Mouse (Mus musculus): Measurements from ENCODE around the gene Rnf216. TPM values are rescaled to one million over a fixed set of nuclear protein-coding genes. Genes with fewer than 3 reads are reported as not detected.
A peak's percentile ranks its signal among the peaks of the same experiment; 100 is the strongest.

Gene Rnf216
- total and polyA plus RNA-seq, 3 experiments = 16.4 to 123 (median 30.8) TPM

DNA sequence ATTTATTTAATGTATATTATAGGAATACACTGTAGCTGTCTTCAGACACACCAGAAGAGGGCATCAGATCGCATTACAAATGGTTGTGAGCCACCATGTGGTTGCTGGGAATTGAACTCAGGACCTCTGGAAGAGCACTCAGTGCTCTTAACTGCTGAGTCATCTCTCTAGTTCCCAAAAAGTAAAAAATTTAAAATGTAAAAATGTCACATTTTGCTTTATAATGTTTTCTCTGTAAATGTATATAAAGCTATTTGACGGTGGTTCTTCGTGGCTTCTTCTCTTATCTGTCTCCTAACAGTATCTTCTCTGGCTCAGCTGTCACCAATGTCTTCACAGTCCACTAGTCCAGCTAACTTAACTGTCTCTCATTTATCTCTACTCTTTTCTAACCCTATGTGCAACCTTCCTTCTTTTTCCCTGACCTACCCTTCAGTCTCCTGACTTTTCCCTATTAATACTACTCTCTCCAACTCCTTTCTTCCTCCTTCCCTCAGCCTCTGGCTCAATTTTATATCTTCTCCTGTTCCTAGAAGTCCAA is 36.1 kb downstream of the Rnf216 start:
- H3K36me3 ChIP-seq (ENCODE audit: control insufficient read depth in 1 of 2, insufficient read depth in 2 of 2, low read length in 2 of 2) = peaks cover 27 to 32% of the 10 kb centered on the region in 2 experiments
- no peaks in the 10 kb centered on the region for H3K27me3 ChIP-seq (ENCODE audit: control insufficient read depth in 1 of 2, insufficient read depth in 2 of 2, low read length in 2 of 2)
- no peak overlapping the region for H3K4me3 ChIP-seq (ENCODE audit: control insufficient read depth in 1 of 2, insufficient read depth in 1 of 2, low read depth in 2 of 2, low read length in 2 of 2)
- peak; percentile 72 for DNase-seq (ENCODE audit: low read depth, low spot score)
- no peaks in the 10 kb centered on the region for H3K9me3 ChIP-seq (replicated peaks; ENCODE audit: insufficient read depth, low read length)
- H3K79me2 ChIP-seq (ENCODE audit: control insufficient read depth, insufficient read depth, low read length, poor library complexity) = no peaks in the 10 kb centered on the region
- peaks cover 14 to 20% of the 10 kb centered on the region in 2 experiments for H3K4me1 ChIP-seq (ENCODE audit: control insufficient read depth in 1 of 2, insufficient read depth in 2 of 2, low read length in 2 of 2)
- H3K27ac ChIP-seq (ENCODE audit: control insufficient read depth, low read depth, low read length) = peak overlapping the region; percentile 96
- peak overlapping the region; percentile 35; the same call in 1 of the 2 replicates for H3K9ac ChIP-seq (ENCODE audit: control insufficient read depth, low read depth, low read length, poor library complexity, severe bottlenecking)
- TF ChIP-seq ZKSCAN1 (IDR thresholded peaks at IDR 0.05; ENCODE audit: low read depth, low read length) = no peak
- peak; percentile 85 for TF ChIP-seq TCF12 (IDR thresholded peaks at IDR 0.05; ENCODE audit: low read depth, low read length)
- no peak for TF ChIP-seq JUND (IDR thresholded peaks at IDR 0.05; ENCODE audit: low read depth, low read length)
- no peak for TF ChIP-seq ZMIZ1 (IDR thresholded peaks at IDR 0.05; ENCODE audit: low read depth, low read length)
- TF ChIP-seq UBTF (IDR thresholded peaks at IDR 0.05; ENCODE audit: borderline replicate concordance, insufficient read depth, low read depth, low read length) = no peak
- TF ChIP-seq POLR2A (IDR thresholded peaks at IDR 0.05; ENCODE audit: control insufficient read depth in 1 of 2, insufficient read depth in 1 of 2, low read depth in 1 of 2, low read length in 2 of 2, poor library complexity in 1 of 2) = no peak
- TF ChIP-seq MXI1 (IDR thresholded peaks at IDR 0.05; ENCODE audit: low read depth, low read length) = no peak; the same call in 1 of the 2 replicates
- TF ChIP-seq CHD1 (IDR thresholded peaks at IDR 0.05; ENCODE audit: low read depth, low read length) = 0 out of 2 replicates have a peak, but pooled peaks have one; percentile 9
- no peak for TF ChIP-seq CTCF (IDR thresholded peaks at IDR 0.05 in 2 of 3, conservative IDR thresholded peaks at IDR 0.05 in 1 of 3; ENCODE audit: control insufficient read depth in 1 of 3, insufficient read depth in 1 of 3, low read depth in 2 of 3, low read length in 3 of 3, poor library complexity in 1 of 3, severe bottlenecking in 1 of 3)
- peak; percentile 94 for TF ChIP-seq GATA1 (IDR thresholded peaks at IDR 0.05; ENCODE audit: low read depth, low read length)
- no peak for TF ChIP-seq MEF2A (IDR thresholded peaks at IDR 0.05; ENCODE audit: extremely low read depth, insufficient replicate concordance, low read depth, low read length, poor library complexity, severe bottlenecking)
- no peak for TF ChIP-seq RAD21 (IDR thresholded peaks at IDR 0.05; ENCODE audit: low read depth, low read length)
- peak; percentile 94 for TF ChIP-seq ETS1 (IDR thresholded peaks at IDR 0.05; ENCODE audit: low read depth, low read length)
- TF ChIP-seq ELF1 (IDR thresholded peaks at IDR 0.05; ENCODE audit: low read depth, low read length) = no peak
- TF ChIP-seq ZNF384 (IDR thresholded peaks at IDR 0.05; ENCODE audit: low read depth, low read length) = peak; percentile 48
- TF ChIP-seq NELFE (IDR thresholded peaks at IDR 0.05; ENCODE audit: low read depth, low read length) = no peak
- TF ChIP-seq HCFC1 (IDR thresholded peaks at IDR 0.05; ENCODE audit: low read depth, low read length) = no peak
- 0 out of 2 replicates have a peak, but pooled peaks have one; percentile 4 for TF ChIP-seq SMC3 (IDR thresholded peaks at IDR 0.05; ENCODE audit: low read depth, low read length)
- peak; percentile 80 for TF ChIP-seq SIN3A (IDR thresholded peaks at IDR 0.05; ENCODE audit: low read length)
- no peak for TF ChIP-seq USF1 (IDR thresholded peaks at IDR 0.05; ENCODE audit: low read depth, low read length)
- TF ChIP-seq POLR2AphosphoS5 (IDR thresholded peaks at IDR 0.05; ENCODE audit: borderline replicate concordance, low read depth, low read length) = no peak
- TF ChIP-seq NRF1 (IDR thresholded peaks at IDR 0.05; ENCODE audit: insufficient read depth, low read depth, low read length, poor library complexity, severe bottlenecking) = no peak
- TF ChIP-seq MYB (IDR thresholded peaks at IDR 0.05; ENCODE audit: low read depth, low read length) = peak; percentile 72; the same call in 1 of the 2 replicates
- TF ChIP-seq BHLHE40 (IDR thresholded peaks at IDR 0.05; ENCODE audit: borderline replicate concordance, low read depth, low read length) = no peak
- no peak for TF ChIP-seq MAZ (IDR thresholded peaks at IDR 0.05; ENCODE audit: low read depth, low read length)
- TF ChIP-seq EP300 (IDR thresholded peaks at IDR 0.05; ENCODE audit: low read depth in 1 of 2, low read length in 2 of 2) = peak; percentile 89 to 96
- 0 out of 2 replicates have a peak, but pooled peaks have one; percentile 21 for TF ChIP-seq MAX (IDR thresholded peaks at IDR 0.05; ENCODE audit: low read length)
- TF ChIP-seq MYC (IDR thresholded peaks at IDR 0.05; ENCODE audit: low read depth, low read length) = 0 out of 2 replicates have a peak, but pooled peaks have one; percentile 42
- TF ChIP-seq MAFK (IDR thresholded peaks at IDR 0.05; ENCODE audit: borderline replicate concordance, low read depth, low read length) = peak; percentile 73; the same call in 1 of the 2 replicates
- TF ChIP-seq KAT2A (conservative IDR thresholded peaks at IDR 0.05; ENCODE audit: low read depth, low read length) = no peak
- no peak for TF ChIP-seq USF2 (IDR thresholded peaks at IDR 0.05; ENCODE audit: borderline replicate concordance in 1 of 2, insufficient read depth in 1 of 2, low read depth in 1 of 2, low read length in 2 of 2)
- peak; percentile 80 for TF ChIP-seq TAL1 (IDR thresholded peaks at IDR 0.05; ENCODE audit: low read length)
- TF ChIP-seq POLR2AphosphoS2 (IDR thresholded peaks at IDR 0.05; ENCODE audit: low read length) = no peak
- TF ChIP-seq GABPA (IDR thresholded peaks at IDR 0.05; ENCODE audit: low read depth, low read length) = 0 out of 2 replicates have a peak, but pooled peaks have one; percentile 39
- no peak for TF ChIP-seq CHD2 (IDR thresholded peaks at IDR 0.05; ENCODE audit: low read length)
- no peak for TF ChIP-seq ZC3H11A (IDR thresholded peaks at IDR 0.05; ENCODE audit: low read depth, low read length)
